Comparison of ENCODE assay signal across 19 mouse cellular contexts in genomic region chr4:141115398-141115797, GRCm38 (mm10). TPM values are rescaled to one million over a fixed set of nuclear protein-coding genes. Genes with fewer than 3 reads are reported as not detected.
DNase-seq lines count a peak whose midpoint lies in the region; ATAC-seq and TF ChIP-seq lines count a peak whose summit lies in the region.
"Had no signal": no experiment of that assay in that cellular context is flagged by ENCODE, and none has a peak within 500 bp of the region (broad histone marks: within the 10 kb centered on the region; RNA-seq: fewer than 3 reads in every experiment).

No protein-coding gene starts in this region.

- H3K9me3 ChIP-seq in hindbrain, embryonic 10.5 days, result peaks cover 7% of the 10 kb centered on the region
- no peaks in the 10 kb centered on the region for H3K9me3 ChIP-seq in hindbrain, embryonic 13.5 days
- H3K9me3 ChIP-seq in midbrain, embryonic 11.5 days (ENCODE audit: control insufficient read depth, low read length), result no peaks in the 10 kb centered on the region
- no peaks in the 10 kb centered on the region for H3K9me3 ChIP-seq in midbrain, postnatal 0 days (ENCODE audit: low read length)
- no peaks in the 10 kb centered on the region for H3K9me3 ChIP-seq in liver, postnatal 0 days (ENCODE audit: low read length)
- H3K9me3 ChIP-seq: embryonic facial prominence, embryonic 13.5 days had no signal

- H3K27me3 ChIP-seq in hindbrain, embryonic 10.5 days (ENCODE audit: insufficient read depth, poor library complexity, severe bottlenecking), result no peaks in the 10 kb centered on the region
- H3K27me3 ChIP-seq in hindbrain, embryonic 13.5 days, result no peaks in the 10 kb centered on the region
- no peaks in the 10 kb centered on the region for H3K27me3 ChIP-seq in midbrain, embryonic 11.5 days (ENCODE audit: control insufficient read depth, insufficient read depth, low read length)
- H3K27me3 ChIP-seq in midbrain, postnatal 0 days (ENCODE audit: insufficient read depth, low read length), result no peaks in the 10 kb centered on the region
- H3K27me3 ChIP-seq in liver, postnatal 0 days (ENCODE audit: insufficient read depth, low read length), result no peaks in the 10 kb centered on the region
- H3K27me3 ChIP-seq: embryonic facial prominence, embryonic 13.5 days; limb, embryonic 13.5 days; Patski had no signal

- H3K27ac ChIP-seq in hindbrain, embryonic 10.5 days, result no peak overlapping the region
- H3K27ac ChIP-seq in hindbrain, embryonic 13.5 days, result no peak overlapping the region
- H3K27ac ChIP-seq in midbrain, embryonic 11.5 days (ENCODE audit: low read depth, low read length), result no peak overlapping the region
- H3K27ac ChIP-seq in midbrain, postnatal 0 days (ENCODE audit: low read depth, low read length), result no peak overlapping the region
- no peak overlapping the region for H3K27ac ChIP-seq in liver, postnatal 0 days (ENCODE audit: low read depth)
- H3K27ac ChIP-seq: embryonic facial prominence, embryonic 13.5 days; forebrain, embryonic 10.5 days; limb, embryonic 13.5 days; macrophage had no signal

- 77% methylated on average over 8 of the region's 8 CpGs for WGBS in hindbrain, embryonic 10.5 days
- WGBS in hindbrain, embryonic 13.5 days, result 83% methylated on average over 8 of the region's 8 CpGs
- WGBS in midbrain, embryonic 11.5 days, result 42% methylated on average over 8 of the region's 8 CpGs
- 42% methylated on average over 8 of the region's 8 CpGs for WGBS in midbrain, postnatal 0 days
- WGBS in liver, postnatal 0 days (ENCODE audit: insufficient replicate concordance), result 75% methylated on average over 8 of the region's 8 CpGs

- ATAC-seq in hindbrain, embryonic 13.5 days (ENCODE audit: low FRiP score), result no peak
- 0 out of 2 replicates have a peak, but pooled peaks have one; percentile 31 for ATAC-seq in midbrain, embryonic 11.5 days (ENCODE audit: low FRiP score)
- ATAC-seq in midbrain, postnatal 0 days (ENCODE audit: low FRiP score), result no peak
- peak; percentile 25; the same call in 1 of the 2 replicates for ATAC-seq in liver, postnatal 0 days
- ATAC-seq: CD4-positive, CD25-positive, alpha-beta regulatory T cell, adult 4 months; intestine, postnatal 0 days; Patski had no signal

- DNase-seq in hindbrain, embryonic 10.5 days (ENCODE audit: low spot score), result peak; percentile 37
- DNase-seq in midbrain, embryonic 11.5 days (ENCODE audit: low spot score, missing footprints), result no peak
- DNase-seq in midbrain, postnatal 0 days (ENCODE audit: low spot score), result no peak
- peak; percentile 49 for DNase-seq in liver
- peak; percentile 45 for DNase-seq in liver, postnatal 0 days
- DNase-seq in thymus, postnatal 36 days, result no peak
- DNase-seq: cerebellum, postnatal 36 days; heart, postnatal 36 days; right cerebral cortex, postnatal 14 days had no signal

- H3K9ac ChIP-seq in hindbrain, embryonic 13.5 days, result no peak overlapping the region
- H3K9ac ChIP-seq in midbrain, embryonic 11.5 days (ENCODE audit: low read length), result no peak overlapping the region
- H3K9ac ChIP-seq in midbrain, postnatal 0 days (replicated peaks; ENCODE audit: low read length, poor library complexity, severe bottlenecking), result no peak overlapping the region
- H3K9ac ChIP-seq in liver, postnatal 0 days (replicated peaks), result no peak overlapping the region
- H3K9ac ChIP-seq: embryonic facial prominence, embryonic 13.5 days; limb, embryonic 13.5 days had no signal

- no peak for TF ChIP-seq EP300 in liver, postnatal 0 days (IDR thresholded peaks at IDR 0.05; ENCODE audit: low read depth)

- H3K4me2 ChIP-seq in hindbrain, embryonic 13.5 days, result no peak overlapping the region
- H3K4me2 ChIP-seq in midbrain, embryonic 11.5 days, result no peak overlapping the region
- no peak overlapping the region for H3K4me2 ChIP-seq in midbrain, postnatal 0 days (ENCODE audit: low read depth, low read length, poor library complexity, severe bottlenecking)
- no peak overlapping the region for H3K4me2 ChIP-seq in liver, postnatal 0 days (ENCODE audit: low read depth, low read length)
- H3K4me2 ChIP-seq: embryonic facial prominence, embryonic 13.5 days; limb, embryonic 13.5 days had no signal

- peaks cover 47% of the 10 kb centered on the region for H3K4me1 ChIP-seq in hindbrain, embryonic 10.5 days (replicated peaks)
- H3K4me1 ChIP-seq in hindbrain, embryonic 13.5 days (replicated peaks), result peaks cover 25% of the 10 kb centered on the region
- H3K4me1 ChIP-seq in midbrain, embryonic 11.5 days (ENCODE audit: control insufficient read depth, insufficient read depth, low read length), result peaks cover 32% of the 10 kb centered on the region
- no peaks in the 10 kb centered on the region for H3K4me1 ChIP-seq in midbrain, postnatal 0 days (ENCODE audit: insufficient read depth, low read length)
- no peaks in the 10 kb centered on the region for H3K4me1 ChIP-seq in liver, postnatal 0 days (ENCODE audit: insufficient read depth)
- H3K4me1 ChIP-seq: embryonic facial prominence, embryonic 13.5 days had no signal

- peaks cover 97% of the 10 kb centered on the region for H3K36me3 ChIP-seq in hindbrain, embryonic 10.5 days
- H3K36me3 ChIP-seq in hindbrain, embryonic 13.5 days, result peaks cover 79% of the 10 kb centered on the region
- H3K36me3 ChIP-seq in midbrain, embryonic 11.5 days (ENCODE audit: control insufficient read depth, insufficient read depth, low read length), result peaks cover 32% of the 10 kb centered on the region
- peaks cover 38% of the 10 kb centered on the region for H3K36me3 ChIP-seq in midbrain, postnatal 0 days (ENCODE audit: insufficient read depth, low read length)
- peaks cover 63% of the 10 kb centered on the region for H3K36me3 ChIP-seq in liver, postnatal 0 days (replicated peaks; ENCODE audit: insufficient read depth, low read length)

- TF ChIP-seq CTCF in midbrain, postnatal 0 days (IDR thresholded peaks at IDR 0.05), result no peak
- TF ChIP-seq CTCF in liver, postnatal 0 days (IDR thresholded peaks at IDR 0.05; ENCODE audit: low read depth), result no peak

- H3K4me3 ChIP-seq in hindbrain, embryonic 10.5 days, result no peak overlapping the region
- no peak overlapping the region for H3K4me3 ChIP-seq in hindbrain, embryonic 13.5 days
- no peak overlapping the region for H3K4me3 ChIP-seq in midbrain, embryonic 11.5 days (ENCODE audit: low read depth, low read length)
- H3K4me3 ChIP-seq in midbrain, postnatal 0 days (ENCODE audit: low read depth, low read length), result no peak overlapping the region
- no peak overlapping the region for H3K4me3 ChIP-seq in liver, postnatal 0 days (ENCODE audit: low read depth, low read length)
- H3K4me3 ChIP-seq: embryonic facial prominence, embryonic 13.5 days; forebrain, embryonic 10.5 days; limb, embryonic 13.5 days had no signal

RNA-seq across cellular contexts. Expression of gene Szrd1, which starts 24.2 kb away (rescaled TPM):
- polyA plus RNA-seq in hindbrain, embryonic 10.5 days (2016; fragmentation: Nextera tagmentation; extraction: Ambion mirVana), result 36.5 and 44.1 TPM in 2 replicates
- polyA plus RNA-seq in hindbrain, embryonic 13.5 days (2015; fragmentation: Nextera tagmentation; extraction: Ambion mirVana), result 28.9 and 29.3 TPM in 2 replicates
- 33.9 and 34.5 TPM in 2 replicates for polyA plus RNA-seq in midbrain, embryonic 11.5 days (2014; fragmentation: Nextera tagmentation; extraction: Ambion mirVana)
- 58.7 and 64.3 TPM in 2 replicates for total RNA-seq in midbrain, postnatal 0 days (2014; rRNA removed)
- polyA plus RNA-seq in midbrain, postnatal 0 days (2015; fragmentation: Nextera tagmentation; extraction: Ambion mirVana), result 13.5 and 16.2 TPM in 2 replicates
- polyA plus RNA-seq in liver, postnatal 0 days (2015; fragmentation: Nextera tagmentation; extraction: Ambion mirVana), result 16.8 and 17.7 TPM in 2 replicates

RNA-seq across cellular contexts. Expression of gene Spata21, which starts 27.3 kb away (rescaled TPM):
- not detected in 2 replicates for polyA plus RNA-seq in hindbrain, embryonic 10.5 days (2016; fragmentation: Nextera tagmentation; extraction: Ambion mirVana)
- 0.17 and 0.40 TPM in 2 replicates for polyA plus RNA-seq in hindbrain, embryonic 13.5 days (2015; fragmentation: Nextera tagmentation; extraction: Ambion mirVana)
- polyA plus RNA-seq in midbrain, embryonic 11.5 days (2014; fragmentation: Nextera tagmentation; extraction: Ambion mirVana), result not detected in 2 replicates
- 0.27 and 4.4 TPM in 2 replicates for total RNA-seq in midbrain, postnatal 0 days (2014; rRNA removed)
- 0.25 and 1.4 TPM in 2 replicates for polyA plus RNA-seq in midbrain, postnatal 0 days (2015; fragmentation: Nextera tagmentation; extraction: Ambion mirVana)
- not detected in 2 replicates for polyA plus RNA-seq in liver, postnatal 0 days (2015; fragmentation: Nextera tagmentation; extraction: Ambion mirVana)
- total RNA-seq: adrenal gland, adult 18-20 months; heart, postnatal 36 days; neutrophil, adult 5-6 weeks had no signal
- polyA plus RNA-seq: macrophage, Patski had no signal

RNA-seq across cellular contexts. Expression of gene Fbxo42, which starts 32.3 kb away (rescaled TPM):
- polyA plus RNA-seq in hindbrain, embryonic 10.5 days (2016; fragmentation: Nextera tagmentation; extraction: Ambion mirVana), result 23.2 and 24.5 TPM in 2 replicates
- 21.9 and 22.3 TPM in 2 replicates for polyA plus RNA-seq in hindbrain, embryonic 13.5 days (2015; fragmentation: Nextera tagmentation; extraction: Ambion mirVana)
- 22.4 and 23.8 TPM in 2 replicates for polyA plus RNA-seq in midbrain, embryonic 11.5 days (2014; fragmentation: Nextera tagmentation; extraction: Ambion mirVana)
- 23.6 and 26.6 TPM in 2 replicates for total RNA-seq in midbrain, postnatal 0 days (2014; rRNA removed)
- 16.9 and 17.7 TPM in 2 replicates for polyA plus RNA-seq in midbrain, postnatal 0 days (2015; fragmentation: Nextera tagmentation; extraction: Ambion mirVana)
- polyA plus RNA-seq in liver, postnatal 0 days (2015; fragmentation: Nextera tagmentation; extraction: Ambion mirVana), result 11.2 and 11.7 TPM in 2 replicates

RNA-seq across cellular contexts. Expression of gene Necap2, which starts 37.2 kb away (rescaled TPM):
- polyA plus RNA-seq in hindbrain, embryonic 10.5 days (2016; fragmentation: Nextera tagmentation; extraction: Ambion mirVana), result 60.2 and 66.0 TPM in 2 replicates
- 52.6 and 57.3 TPM in 2 replicates for polyA plus RNA-seq in hindbrain, embryonic 13.5 days (2015; fragmentation: Nextera tagmentation; extraction: Ambion mirVana)
- polyA plus RNA-seq in midbrain, embryonic 11.5 days (2014; fragmentation: Nextera tagmentation; extraction: Ambion mirVana), result 40.0 and 43.5 TPM in 2 replicates
- total RNA-seq in midbrain, postnatal 0 days (2014; rRNA removed), result 51.4 and 54.5 TPM in 2 replicates
- polyA plus RNA-seq in midbrain, postnatal 0 days (2015; fragmentation: Nextera tagmentation; extraction: Ambion mirVana), result 42.2 and 51.1 TPM in 2 replicates
- polyA plus RNA-seq in liver, postnatal 0 days (2015; fragmentation: Nextera tagmentation; extraction: Ambion mirVana), result 47.1 and 53.0 TPM in 2 replicates

RNA-seq across cellular contexts. Expression of gene Crocc, which starts 55.0 kb away (rescaled TPM):
- 11.4 and 12.0 TPM in 2 replicates for polyA plus RNA-seq in hindbrain, embryonic 10.5 days (2016; fragmentation: Nextera tagmentation; extraction: Ambion mirVana)
- polyA plus RNA-seq in hindbrain, embryonic 13.5 days (2015; fragmentation: Nextera tagmentation; extraction: Ambion mirVana), result 6.0 and 6.2 TPM in 2 replicates
- polyA plus RNA-seq in midbrain, embryonic 11.5 days (2014; fragmentation: Nextera tagmentation; extraction: Ambion mirVana), result 6.3 and 8.3 TPM in 2 replicates
- total RNA-seq in midbrain, postnatal 0 days (2014; rRNA removed), result 22.0 and 33.2 TPM in 2 replicates
- polyA plus RNA-seq in midbrain, postnatal 0 days (2015; fragmentation: Nextera tagmentation; extraction: Ambion mirVana), result 3.2 and 4.2 TPM in 2 replicates
- 0.32 and 0.47 TPM in 2 replicates for polyA plus RNA-seq in liver, postnatal 0 days (2015; fragmentation: Nextera tagmentation; extraction: Ambion mirVana)

Comparison
In these comparisons a context has a peak if more than half of its experiments do, and no peak if none do; other contexts are left out.
1. ATAC-seq: peak in midbrain, embryonic 11.5 days (single experiment) and liver, postnatal 0 days (single experiment); none in hindbrain, embryonic 13.5 days (single experiment) and midbrain, postnatal 0 days (single experiment).
2. DNase-seq: peak in hindbrain, embryonic 10.5 days (single experiment), liver (single experiment) and liver, postnatal 0 days (single experiment); none in midbrain, embryonic 11.5 days (single experiment), midbrain, postnatal 0 days (single experiment) and thymus, postnatal 36 days (0 of 2).